Mouse (Mus musculus): ENCODE measurements around the gene Nr1h5. TPM values are rescaled to one million over a fixed set of nuclear protein-coding genes. Genes with fewer than 3 reads are reported as not detected.

The Nr1h5 gene
- total RNA-seq, 1 experiment: not detected

DNA sequence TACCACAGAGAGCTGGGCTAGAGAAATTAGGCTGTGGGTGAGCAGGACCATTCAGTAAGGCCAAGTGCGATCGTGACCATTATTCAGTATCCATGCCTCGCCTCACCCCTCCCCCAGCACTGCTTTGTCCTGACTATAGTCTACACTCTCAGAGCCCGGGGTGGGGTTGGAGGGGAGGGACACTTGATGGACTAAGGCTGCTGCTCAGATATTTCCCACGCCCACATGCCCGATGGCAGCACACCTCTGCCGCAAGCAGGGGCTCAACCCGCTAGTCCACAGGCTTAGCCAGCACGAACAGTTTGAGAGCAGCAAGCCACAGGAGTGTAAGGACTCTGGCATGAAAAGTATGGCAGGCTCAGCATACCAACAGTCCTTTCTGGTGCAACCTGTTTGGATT is 6.1 kb upstream of the Nr1h5 start:
- TF ChIP-seq ZC3H11A (IDR thresholded peaks at IDR 0.05; ENCODE audit: borderline replicate concordance, low read depth, low read length) (no peak), CHD2 (IDR thresholded peaks at IDR 0.05; ENCODE audit: low read depth, low read length) (no peak), ZNF384 (IDR thresholded peaks at IDR 0.05; ENCODE audit: low read depth, low read length) (no peak), HCFC1 (IDR thresholded peaks at IDR 0.05; ENCODE audit: borderline replicate concordance, insufficient read depth, low read length) (no peak), MAFK (IDR thresholded peaks at IDR 0.05; ENCODE audit: insufficient read depth, low read depth, low read length) (no peak)

DNA sequence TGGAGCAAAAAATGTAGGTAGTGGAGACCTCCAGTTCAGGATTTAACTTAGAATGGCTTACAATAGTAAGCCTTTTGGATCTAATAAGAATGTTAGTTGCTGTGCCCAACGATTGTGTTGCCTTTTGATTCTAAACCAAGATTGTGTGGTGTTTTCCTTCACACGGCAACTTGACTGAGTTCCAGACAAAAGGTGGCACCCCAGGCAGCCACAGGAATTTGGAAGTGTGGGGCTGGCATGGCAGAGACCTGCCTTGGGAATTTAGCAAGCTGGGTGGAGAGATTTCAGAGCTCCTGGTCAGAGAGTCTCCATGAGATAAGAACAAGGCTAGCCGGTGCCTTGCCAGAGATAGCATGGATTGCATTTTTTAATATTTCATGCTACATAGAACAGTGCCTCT is 8.3 kb downstream of the Nr1h5 start:
- no peak overlapping the region for H3K4me3 ChIP-seq (ENCODE audit: insufficient read depth in 1 of 2, low read depth in 1 of 2, low read length in 2 of 2, poor library complexity in 1 of 2, severe bottlenecking in 1 of 2)
- no peaks in the 10 kb centered on the region for H3K36me3 ChIP-seq (ENCODE audit: control insufficient read depth, insufficient read depth, low read length, poor library complexity, severe bottlenecking)
- H3K9me3 ChIP-seq (ENCODE audit: control insufficient read depth, insufficient read depth, low read depth, low read length): no peaks in the 10 kb centered on the region
- H3K4me1 ChIP-seq (ENCODE audit: control insufficient read depth in 2 of 2, insufficient read depth in 2 of 2, low read length in 2 of 2, poor library complexity in 1 of 2): no peaks in the 10 kb centered on the region
- in situ Hi-C loops (cut with MboI; ENCODE audit: low sequenced_read_pairs in 2 of 2, unreplicated experiment in 2 of 2): no loop called here
- TF ChIP-seq ZNF384 (IDR thresholded peaks at IDR 0.05; ENCODE audit: low read depth, low read length) (no peak), MAFK (IDR thresholded peaks at IDR 0.05; ENCODE audit: insufficient read depth, low read depth, low read length) (no peak)
- H3K9ac ChIP-seq (ENCODE audit: insufficient read depth, low read depth, low read length, poor library complexity, severe bottlenecking): no peak overlapping the region
- H3K27ac ChIP-seq (ENCODE audit: insufficient read depth, low read depth, low read length, poor library complexity, severe bottlenecking): no peak overlapping the region
- DNase-seq (ENCODE audit: low read depth, low spot score): no peak

More for the DNA sequence above, 6.1 kb upstream of the Nr1h5 start:
- Histone ChIP-seq H3K27ac (ENCODE audit: insufficient read depth, low read depth, low read length, poor library complexity, severe bottlenecking) (no peak overlapping the region), H3K9ac (ENCODE audit: insufficient read depth, low read depth, low read length, poor library complexity, severe bottlenecking) (no peak overlapping the region), H3K4me3 (ENCODE audit: insufficient read depth in 1 of 2, low read depth in 1 of 2, low read length in 2 of 2, poor library complexity in 1 of 2, severe bottlenecking in 1 of 2) (no peak overlapping the region), H3K4me1 (ENCODE audit: control insufficient read depth in 2 of 2, insufficient read depth in 2 of 2, low read length in 2 of 2, poor library complexity in 1 of 2) (peaks cover 0 to 2% of the 10 kb centered on the region in 2 experiments; a peak in 1 of 4 replicates), H3K9me3 (ENCODE audit: control insufficient read depth, insufficient read depth, low read depth, low read length) (no peaks in the 10 kb centered on the region), H3K36me3 (ENCODE audit: control insufficient read depth, insufficient read depth, low read length, poor library complexity, severe bottlenecking) (no peaks in the 10 kb centered on the region)
- in situ Hi-C loops (cut with MboI; ENCODE audit: low sequenced_read_pairs in 2 of 2, unreplicated experiment in 2 of 2): no loop called here
- DNase-seq (ENCODE audit: low read depth, low spot score): no peak

DNA sequence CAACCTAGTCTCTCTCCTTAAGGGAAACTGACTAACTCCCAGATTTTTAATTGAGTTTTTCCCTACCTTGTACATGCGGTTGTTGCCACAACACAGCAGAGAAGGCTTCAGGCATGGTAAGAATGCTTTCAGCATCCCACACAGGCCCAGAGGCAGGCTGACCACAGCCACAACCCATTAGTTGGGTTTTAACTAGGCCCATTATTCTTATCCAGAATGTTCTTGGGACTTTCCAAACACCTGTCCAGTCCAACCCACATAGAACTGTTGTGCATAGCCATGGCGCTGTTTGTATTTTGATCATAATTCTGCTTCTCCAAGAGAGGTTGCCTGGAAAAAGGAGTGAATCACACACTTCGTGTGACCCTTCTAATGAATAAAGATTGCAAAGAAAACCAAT is 8.8 kb downstream of the Nr1h5 start:
- no peak for TF ChIP-seq CHD2 (IDR thresholded peaks at IDR 0.05; ENCODE audit: low read depth, low read length)
- TF ChIP-seq HCFC1 (IDR thresholded peaks at IDR 0.05; ENCODE audit: borderline replicate concordance, insufficient read depth, low read length): no peak
- TF ChIP-seq ZNF384 (IDR thresholded peaks at IDR 0.05; ENCODE audit: low read depth, low read length): no peak
- TF ChIP-seq MAFK (IDR thresholded peaks at IDR 0.05; ENCODE audit: insufficient read depth, low read depth, low read length): no peak
- TF ChIP-seq ZC3H11A (IDR thresholded peaks at IDR 0.05; ENCODE audit: borderline replicate concordance, low read depth, low read length): no peak
- in situ Hi-C loops (cut with MboI; ENCODE audit: low sequenced_read_pairs in 2 of 2, unreplicated experiment in 2 of 2): no loop called here

GRCm38 (mm10) chr3:102954476-102954875 is 9.5 kb downstream of the Nr1h5 start:
- Histone ChIP-seq H3K9me3 (ENCODE audit: control insufficient read depth, insufficient read depth, low read depth, low read length) (no peaks in the 10 kb centered on the region), H3K4me1 (ENCODE audit: control insufficient read depth in 2 of 2, insufficient read depth in 2 of 2, low read length in 2 of 2, poor library complexity in 1 of 2) (no peaks in the 10 kb centered on the region), H3K27ac (ENCODE audit: insufficient read depth, low read depth, low read length, poor library complexity, severe bottlenecking) (no peak overlapping the region), H3K4me3 (ENCODE audit: insufficient read depth in 1 of 2, low read depth in 1 of 2, low read length in 2 of 2, poor library complexity in 1 of 2, severe bottlenecking in 1 of 2) (no peak overlapping the region), H3K9ac (ENCODE audit: insufficient read depth, low read depth, low read length, poor library complexity, severe bottlenecking) (no peak overlapping the region), H3K36me3 (ENCODE audit: control insufficient read depth, insufficient read depth, low read length, poor library complexity, severe bottlenecking) (no peaks in the 10 kb centered on the region)
- in situ Hi-C loops (cut with MboI; ENCODE audit: low sequenced_read_pairs in 2 of 2, unreplicated experiment in 2 of 2): no loop called here
- DNase-seq (ENCODE audit: low read depth, low spot score): no peak
- no peak for TF ChIP-seq ZC3H11A (IDR thresholded peaks at IDR 0.05; ENCODE audit: borderline replicate concordance, low read depth, low read length)
- no peak for TF ChIP-seq MAFK (IDR thresholded peaks at IDR 0.05; ENCODE audit: insufficient read depth, low read depth, low read length)
- TF ChIP-seq ZNF384 (IDR thresholded peaks at IDR 0.05; ENCODE audit: low read depth, low read length): no peak
- no peak for TF ChIP-seq HCFC1 (IDR thresholded peaks at IDR 0.05; ENCODE audit: borderline replicate concordance, insufficient read depth, low read length)
- no peak for TF ChIP-seq CHD2 (IDR thresholded peaks at IDR 0.05; ENCODE audit: low read depth, low read length)

More for the DNA sequence above, 8.8 kb downstream of the Nr1h5 start:
- Histone ChIP-seq H3K9me3 (ENCODE audit: control insufficient read depth, insufficient read depth, low read depth, low read length) (no peaks in the 10 kb centered on the region), H3K9ac (ENCODE audit: insufficient read depth, low read depth, low read length, poor library complexity, severe bottlenecking) (no peak overlapping the region), H3K27ac (ENCODE audit: insufficient read depth, low read depth, low read length, poor library complexity, severe bottlenecking) (no peak overlapping the region), H3K4me3 (ENCODE audit: insufficient read depth in 1 of 2, low read depth in 1 of 2, low read length in 2 of 2, poor library complexity in 1 of 2, severe bottlenecking in 1 of 2) (no peak overlapping the region), H3K4me1 (ENCODE audit: control insufficient read depth in 2 of 2, insufficient read depth in 2 of 2, low read length in 2 of 2, poor library complexity in 1 of 2) (no peaks in the 10 kb centered on the region), H3K36me3 (ENCODE audit: control insufficient read depth, insufficient read depth, low read length, poor library complexity, severe bottlenecking) (no peaks in the 10 kb centered on the region)
- DNase-seq (ENCODE audit: low read depth, low spot score): no peak

- Histone ChIP-seq H3K36me3 (ENCODE audit: control insufficient read depth, insufficient read depth, low read length, poor library complexity, severe bottlenecking) (no peaks in the 10 kb centered on the region), H3K9me3 (ENCODE audit: control insufficient read depth, insufficient read depth, low read depth, low read length) (no peaks in the 10 kb centered on the region), H3K27ac (ENCODE audit: insufficient read depth, low read depth, low read length, poor library complexity, severe bottlenecking) (no peak overlapping the region), H3K9ac (ENCODE audit: insufficient read depth, low read depth, low read length, poor library complexity, severe bottlenecking) (no peak overlapping the region), H3K4me1 (ENCODE audit: control insufficient read depth in 2 of 2, insufficient read depth in 2 of 2, low read length in 2 of 2, poor library complexity in 1 of 2) (no peaks in the 10 kb centered on the region), H3K4me3 (ENCODE audit: insufficient read depth in 1 of 2, low read depth in 1 of 2, low read length in 2 of 2, poor library complexity in 1 of 2, severe bottlenecking in 1 of 2) (no peak overlapping the region)
- no peak for DNase-seq (ENCODE audit: low read depth, low spot score)
- TF ChIP-seq HCFC1 (IDR thresholded peaks at IDR 0.05; ENCODE audit: borderline replicate concordance, insufficient read depth, low read length) (no peak), ZNF384 (IDR thresholded peaks at IDR 0.05; ENCODE audit: low read depth, low read length) (no peak), ZC3H11A (IDR thresholded peaks at IDR 0.05; ENCODE audit: borderline replicate concordance, low read depth, low read length) (no peak), MAFK (IDR thresholded peaks at IDR 0.05; ENCODE audit: insufficient read depth, low read depth, low read length) (no peak), CHD2 (IDR thresholded peaks at IDR 0.05; ENCODE audit: low read depth, low read length) (no peak)
- in situ Hi-C loops (cut with MboI; ENCODE audit: low sequenced_read_pairs in 2 of 2, unreplicated experiment in 2 of 2): no loop called here
Measured at GRCm38 (mm10) chr3:102946861-102947260, 17.1 kb downstream of the Nr1h5 start.
